Mouse (Mus musculus): ENCODE measurements around the gene Gpa33. TPM values are rescaled to one million over a fixed set of nuclear protein-coding genes. Genes with fewer than 3 reads are reported as not detected.

Gene Gpa33
- total RNA-seq (2021), result not detected

DNA sequence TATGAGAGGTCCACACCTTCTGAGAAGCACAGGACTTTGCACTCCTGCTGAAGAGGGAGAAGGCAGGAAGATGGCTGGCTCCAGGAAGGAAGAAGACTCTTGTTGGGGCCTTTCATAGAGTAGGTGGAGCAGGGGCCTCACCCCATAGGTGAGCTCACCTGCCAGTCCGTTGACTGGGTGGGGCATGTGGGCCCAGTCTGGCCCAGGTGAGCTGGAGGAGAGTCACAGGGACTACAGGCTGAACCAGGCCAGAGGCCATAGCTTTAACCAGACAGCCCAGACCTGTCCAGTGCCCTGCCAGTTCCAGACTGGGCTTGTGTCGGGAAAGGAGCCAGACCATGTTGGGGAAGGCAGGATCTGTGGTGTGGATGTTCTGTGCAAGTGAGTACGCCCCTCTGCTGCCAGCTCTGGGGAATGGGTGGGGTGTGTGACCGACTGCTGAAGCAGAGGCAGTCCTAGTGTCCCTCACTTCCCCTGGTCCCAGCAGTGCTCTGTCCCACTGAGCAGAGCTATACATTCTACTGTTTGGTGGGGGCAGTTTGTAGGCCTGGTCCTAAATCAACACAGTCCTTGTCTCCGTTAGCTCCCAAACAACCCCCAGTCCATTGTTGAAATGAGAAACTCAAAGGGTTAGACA lies at the start of gene Gpa33:
Gene Gpa33 (plus strand): TSS at position 15 of the 637 bp plus-strand sequence.
- DNase-seq, result no peak

DNA sequence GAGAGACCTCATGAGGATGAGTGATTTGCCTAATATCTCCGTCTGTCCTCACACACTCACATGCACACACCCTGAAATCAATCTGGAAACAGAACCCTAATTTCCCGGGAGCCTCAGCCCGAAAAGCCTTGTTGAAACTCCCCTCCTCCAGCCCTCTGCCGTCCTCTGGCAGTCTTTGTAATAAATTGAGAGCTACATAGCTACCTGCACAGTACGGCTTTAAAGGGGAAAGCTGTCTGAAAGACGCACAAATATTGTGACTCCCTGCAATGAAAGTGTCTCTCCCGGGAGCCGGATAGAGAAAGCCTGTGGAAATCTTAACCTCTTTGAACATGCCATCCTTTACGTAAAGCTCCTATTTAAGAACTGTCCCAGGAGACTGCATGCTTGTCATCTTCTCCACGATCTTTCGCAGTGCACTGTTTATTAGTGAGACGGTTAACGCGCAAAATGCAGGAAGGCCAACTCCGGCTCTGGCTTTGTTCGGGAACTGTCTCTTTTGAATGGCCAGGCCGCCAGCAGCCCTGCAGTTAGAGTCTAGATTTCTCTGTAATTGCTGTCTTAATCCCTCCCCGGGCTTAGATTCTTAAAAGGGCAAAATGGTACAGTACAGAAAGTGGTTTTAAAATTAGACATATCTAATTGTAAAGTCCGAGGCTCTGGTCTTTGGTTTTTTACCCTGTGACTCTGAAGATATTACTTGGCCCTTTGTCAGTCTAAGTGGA lies 41.4 kb upstream of the Gpa33 start:
- DNase-seq, result no peak

DNA sequence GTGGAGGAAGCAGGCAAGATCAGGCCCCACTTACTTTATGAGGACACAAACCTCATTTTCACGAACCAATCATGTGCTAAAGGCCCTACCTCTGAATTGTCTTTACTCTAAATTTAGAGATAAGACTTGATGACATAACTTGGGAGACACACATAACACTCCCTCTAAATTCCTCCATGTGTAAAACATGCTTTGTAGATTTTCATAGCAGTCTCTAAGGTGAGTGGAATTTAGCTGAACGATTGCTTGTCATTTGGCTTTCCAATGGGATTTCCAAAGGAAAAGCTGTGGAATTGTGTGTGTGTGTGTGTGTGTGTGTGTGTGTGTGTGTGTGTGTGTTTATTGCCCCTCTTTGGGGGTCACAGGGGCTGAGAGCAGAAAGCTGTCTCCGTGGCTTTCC lies 40.7 kb upstream of the Gpa33 start:
- no peak for DNase-seq

DNA sequence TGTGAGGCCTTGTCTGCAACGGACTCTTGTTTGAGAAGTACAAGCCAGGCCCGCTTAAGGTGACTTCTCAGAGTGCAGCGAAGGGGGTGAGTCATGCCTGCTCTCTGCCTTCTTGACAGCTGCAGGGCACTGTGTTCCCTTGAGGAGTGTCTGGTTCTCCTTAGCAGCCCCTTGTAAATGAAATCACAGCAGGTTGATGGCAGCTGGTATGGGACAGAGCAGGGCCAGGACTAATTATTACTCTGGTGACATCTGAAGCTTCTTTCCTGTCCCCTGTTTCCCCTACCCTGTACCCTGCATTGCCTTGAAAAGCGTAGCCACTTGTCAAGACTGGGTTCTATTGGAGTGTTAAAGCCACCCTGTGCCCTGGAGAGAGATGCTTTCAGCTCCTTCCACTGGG lies 40.3 kb upstream of the Gpa33 start:
- DNase-seq, result no peak

DNA sequence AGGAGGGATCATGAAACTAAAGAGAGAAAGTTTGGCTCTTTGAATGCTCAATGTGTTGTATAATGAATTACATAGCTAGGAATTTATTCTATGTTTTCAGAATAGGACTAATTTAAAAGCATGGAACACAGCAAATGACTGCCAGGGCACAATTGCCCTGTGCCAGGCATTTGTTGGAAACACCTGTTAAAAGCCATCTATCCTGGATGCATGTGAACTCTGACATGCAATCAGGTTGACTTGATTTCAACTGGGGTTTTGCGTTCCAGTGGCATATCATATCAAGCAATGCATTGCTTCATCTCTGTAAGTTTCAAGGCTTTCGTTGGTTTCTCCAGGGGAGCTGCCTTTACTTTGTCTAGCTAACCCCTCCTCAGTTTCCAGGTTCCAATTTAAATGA lies 39.7 kb upstream of the Gpa33 start:
- DNase-seq, result no peak

DNA sequence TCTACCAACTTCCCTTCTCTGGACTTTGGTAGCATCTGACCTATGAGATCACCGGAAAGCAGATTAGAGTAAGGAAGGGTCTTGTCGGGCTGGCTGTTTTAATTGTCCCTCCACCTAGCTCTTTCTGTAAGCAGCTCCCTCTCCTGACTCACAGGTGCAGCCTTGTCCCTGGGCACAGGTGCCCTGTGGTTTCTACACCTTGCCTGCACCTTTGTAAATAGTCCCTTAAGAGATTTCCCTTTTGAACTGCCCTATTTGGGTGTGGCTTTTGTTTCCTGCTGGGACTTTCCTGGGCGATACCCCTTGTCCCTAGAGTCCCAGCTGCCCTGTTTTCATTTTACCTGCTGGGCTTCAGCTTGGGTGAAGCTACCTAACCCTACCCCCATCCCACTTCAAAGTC lies 35.6 kb upstream of the Gpa33 start:
- DNase-seq, result no peak

DNA sequence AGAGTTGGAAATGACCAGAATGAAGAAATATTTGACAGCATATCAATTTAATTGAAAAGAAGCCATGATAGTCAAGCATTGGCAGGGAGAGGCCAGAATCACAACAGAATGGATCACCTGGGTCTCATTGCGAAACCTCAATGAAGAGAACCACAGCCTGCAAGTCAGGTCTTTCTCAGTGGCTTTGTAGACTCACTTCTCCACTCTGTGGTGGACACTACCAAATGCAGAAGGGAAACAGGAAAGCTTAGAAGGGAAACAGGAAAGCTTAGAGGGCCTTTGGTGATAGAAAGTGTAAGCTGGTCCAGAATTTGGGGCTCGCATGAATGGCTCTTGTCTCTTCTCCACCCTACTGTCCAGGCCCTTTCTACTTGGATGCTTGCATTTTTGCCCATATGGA lies 31.9 kb upstream of the Gpa33 start:
- no peak for DNase-seq

DNA sequence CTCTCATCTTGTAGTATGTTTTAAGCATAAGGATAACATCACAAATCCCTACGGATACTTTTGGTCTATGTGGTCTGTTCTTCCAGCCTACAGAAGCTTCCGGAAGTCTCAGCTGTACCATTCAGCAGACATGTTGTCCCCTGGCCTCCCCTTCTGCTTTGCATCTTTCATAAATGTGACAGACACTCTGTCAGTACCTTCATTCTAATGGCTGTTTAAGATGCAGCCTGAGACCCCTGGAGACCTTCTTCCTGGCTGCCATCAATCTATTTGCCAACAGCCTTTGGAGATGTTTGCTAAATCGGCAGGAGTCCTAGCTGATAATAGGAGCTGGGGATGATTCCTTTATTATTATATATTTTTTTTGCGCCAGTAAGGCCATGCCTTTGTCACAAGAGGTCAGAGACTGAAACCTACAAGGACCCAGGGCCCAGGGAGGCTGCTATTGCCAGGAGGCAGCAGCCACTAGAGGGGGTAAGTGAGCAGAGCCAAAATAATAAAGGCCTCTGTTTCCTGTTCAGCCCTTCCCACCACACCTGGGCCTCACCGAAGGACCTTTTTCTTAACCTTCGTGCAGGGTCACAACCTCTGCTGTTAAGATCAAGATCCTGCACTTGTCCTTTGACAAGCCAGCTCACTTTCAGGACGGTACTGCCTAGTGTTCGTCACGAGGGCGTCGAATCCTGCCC lies 27.0 kb upstream of the Gpa33 start:
- no peak for DNase-seq

DNA sequence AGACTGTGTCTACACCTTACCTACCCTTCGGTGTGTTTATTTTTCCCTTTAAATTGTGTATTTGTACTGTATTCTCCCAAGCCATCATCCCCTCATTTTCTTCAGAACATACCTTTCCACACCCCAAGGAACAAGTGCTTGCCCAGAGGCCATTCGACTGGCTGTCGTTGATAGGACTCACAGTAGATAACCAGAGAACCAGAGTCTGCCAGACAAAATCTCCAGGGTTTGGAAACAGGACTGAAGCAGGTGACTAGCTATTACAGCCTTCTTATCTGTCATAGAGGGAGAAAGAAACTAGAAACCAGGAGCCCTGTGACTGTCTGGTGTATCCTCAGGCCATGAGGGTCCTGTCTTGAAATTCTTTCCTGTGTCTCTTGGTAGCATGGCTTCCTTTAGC lies 25.2 kb upstream of the Gpa33 start:
- no peak for DNase-seq

DNA sequence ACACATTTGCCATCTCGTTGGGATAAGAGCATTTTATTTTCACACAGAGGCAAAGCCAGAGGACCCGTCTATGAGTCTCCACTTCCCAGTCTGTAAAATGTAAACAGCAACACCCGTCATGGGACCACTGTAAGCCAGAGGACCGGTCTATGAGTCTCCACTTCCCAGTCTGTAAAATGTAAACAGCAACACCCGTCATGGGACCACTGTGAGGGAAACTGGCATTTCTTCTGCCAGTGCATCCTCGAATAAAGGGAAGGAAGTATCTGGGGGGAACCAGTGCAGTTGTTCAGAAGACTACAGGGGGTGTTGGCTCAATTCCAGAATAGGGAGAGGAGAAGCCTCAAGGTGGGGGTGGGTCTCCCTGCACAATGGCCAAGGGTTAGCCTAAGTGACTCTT lies 24.6 kb upstream of the Gpa33 start:
- DNase-seq, result no peak

DNA sequence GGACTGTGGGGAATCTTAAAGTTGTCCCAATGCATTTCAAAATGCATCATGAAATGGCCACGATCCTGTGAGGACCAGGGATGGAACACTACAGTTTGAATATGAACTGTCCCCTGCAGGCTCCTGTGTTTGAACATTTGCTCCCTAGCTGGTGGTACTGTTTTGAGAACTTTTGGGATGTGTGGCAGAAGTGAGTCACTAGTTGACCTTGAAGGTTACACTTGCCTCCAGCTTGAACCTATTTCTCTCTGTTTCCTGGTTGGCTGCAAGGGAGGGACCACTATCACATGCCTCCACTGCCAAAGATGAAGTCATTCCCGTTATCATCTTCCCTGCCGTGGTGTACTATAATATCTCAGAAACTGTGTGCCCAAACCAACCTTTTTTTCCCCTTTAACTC lies 15.1 kb upstream of the Gpa33 start:
- no peak for DNase-seq

DNA sequence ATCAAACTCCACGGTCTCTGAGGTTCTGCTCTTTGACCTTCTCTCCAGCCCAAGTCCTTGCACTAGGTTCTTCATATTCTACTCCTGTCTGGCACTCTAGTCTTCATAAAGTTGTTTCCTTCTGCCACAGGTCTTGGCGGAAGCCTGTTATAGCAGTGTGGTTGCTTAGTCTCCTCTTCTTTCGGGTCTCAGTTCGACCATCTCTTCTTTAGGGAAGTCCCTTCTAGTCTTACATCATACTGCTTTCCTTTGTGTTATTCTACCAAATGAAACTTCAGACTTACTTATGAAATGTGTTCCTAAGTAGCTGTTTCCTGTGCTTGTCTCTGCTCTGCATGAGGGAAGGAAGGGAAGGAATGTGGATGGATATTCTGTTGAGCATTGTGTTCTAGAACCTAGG lies 14.3 kb upstream of the Gpa33 start:
- DNase-seq, result no peak

DNA sequence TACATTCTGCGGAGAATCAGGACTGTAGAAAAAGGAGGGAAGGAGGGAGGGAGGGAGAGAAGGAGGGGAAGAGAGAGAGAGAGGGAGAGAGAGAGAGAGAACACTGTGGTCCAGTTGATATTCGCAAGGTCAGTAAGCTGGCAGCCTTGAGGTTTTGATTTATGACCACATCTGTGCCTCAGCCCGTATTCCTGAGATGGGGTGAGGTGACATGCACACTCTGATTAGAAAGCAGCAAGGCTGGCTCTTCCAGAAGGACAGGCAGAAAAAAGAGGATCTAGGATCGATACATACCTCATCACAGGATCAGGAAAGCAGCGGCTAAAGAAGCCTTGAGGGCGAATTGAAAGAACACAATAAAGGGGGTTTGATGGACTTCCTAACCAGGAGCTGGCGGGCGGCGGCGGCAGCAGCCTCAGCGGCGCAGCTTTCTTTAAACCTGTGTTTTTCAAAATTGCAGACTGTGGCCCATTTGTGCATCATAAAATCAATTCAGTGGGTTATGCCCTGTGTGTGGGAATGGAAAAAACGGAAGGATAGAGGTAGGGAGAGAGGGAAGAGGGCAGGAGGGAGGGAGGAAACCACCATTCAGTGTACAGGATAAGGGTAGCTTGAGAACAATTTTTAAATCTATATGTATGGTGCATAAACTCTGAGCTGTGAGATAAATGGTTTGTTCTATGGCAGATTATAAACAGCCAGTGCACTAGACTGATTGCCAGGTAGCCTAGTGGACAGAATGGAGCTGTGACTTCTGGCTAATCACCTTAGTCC lies 12.0 kb upstream of the Gpa33 start:
- no peak for DNase-seq

DNA sequence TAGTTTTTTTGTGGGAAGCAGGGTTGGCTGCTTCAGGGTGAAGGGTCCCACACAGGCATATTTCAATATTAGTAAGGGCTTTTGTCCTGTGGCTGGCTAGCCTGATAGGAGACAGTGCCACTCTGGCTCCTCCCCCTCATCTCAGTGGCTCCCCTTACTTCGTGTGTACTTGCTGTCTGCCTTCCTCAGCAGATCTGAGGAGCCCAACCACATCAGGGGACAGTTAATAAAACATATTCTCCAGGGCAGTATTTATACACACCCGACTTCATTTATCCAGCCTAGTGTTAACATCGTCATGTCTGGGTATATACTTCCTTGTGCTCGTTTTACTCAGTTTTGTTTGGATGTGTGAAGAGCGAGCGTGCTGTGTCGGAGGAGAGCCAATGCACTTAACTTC lies 7.9 kb upstream of the Gpa33 start:
- no peak for DNase-seq

DNA sequence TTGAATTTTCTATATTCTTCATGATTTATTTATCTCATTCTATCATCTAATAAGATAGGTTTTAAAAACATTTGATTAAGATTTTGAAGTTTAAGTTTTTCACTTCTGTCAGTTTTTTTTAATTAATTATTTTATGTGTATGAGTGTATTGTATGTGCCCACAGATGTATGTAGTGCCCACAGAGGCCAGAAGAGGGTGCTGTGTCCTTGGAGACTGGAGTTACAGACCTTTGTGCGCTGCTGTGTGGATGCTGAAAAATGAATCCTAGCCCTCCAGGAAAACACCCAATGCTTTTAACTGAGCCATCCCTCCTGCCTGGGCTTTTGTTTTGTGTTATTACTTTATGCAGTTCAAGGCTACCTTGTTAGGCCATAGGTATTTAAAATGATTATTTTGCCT lies 7.0 kb upstream of the Gpa33 start:
- no peak for DNase-seq

DNA sequence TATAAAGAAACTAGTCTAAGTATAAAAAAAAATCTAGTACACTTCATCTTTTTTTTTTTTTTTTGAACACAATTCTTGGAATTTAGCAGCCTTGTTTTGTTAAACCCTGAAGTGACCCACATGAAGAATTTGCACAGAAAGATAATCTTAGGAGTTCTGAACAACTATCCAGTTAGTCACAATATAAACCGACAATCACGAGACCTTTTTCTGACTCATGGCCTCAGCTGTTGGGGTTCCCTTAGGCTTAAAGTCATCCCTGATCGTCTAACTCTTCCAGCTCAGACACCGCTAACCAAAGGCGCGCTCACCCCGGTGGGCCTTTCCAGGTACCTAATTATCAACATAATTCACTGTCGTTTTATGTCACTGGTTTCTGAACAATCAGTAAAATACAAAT lies 6.3 kb upstream of the Gpa33 start:
- no peak for DNase-seq

DNA sequence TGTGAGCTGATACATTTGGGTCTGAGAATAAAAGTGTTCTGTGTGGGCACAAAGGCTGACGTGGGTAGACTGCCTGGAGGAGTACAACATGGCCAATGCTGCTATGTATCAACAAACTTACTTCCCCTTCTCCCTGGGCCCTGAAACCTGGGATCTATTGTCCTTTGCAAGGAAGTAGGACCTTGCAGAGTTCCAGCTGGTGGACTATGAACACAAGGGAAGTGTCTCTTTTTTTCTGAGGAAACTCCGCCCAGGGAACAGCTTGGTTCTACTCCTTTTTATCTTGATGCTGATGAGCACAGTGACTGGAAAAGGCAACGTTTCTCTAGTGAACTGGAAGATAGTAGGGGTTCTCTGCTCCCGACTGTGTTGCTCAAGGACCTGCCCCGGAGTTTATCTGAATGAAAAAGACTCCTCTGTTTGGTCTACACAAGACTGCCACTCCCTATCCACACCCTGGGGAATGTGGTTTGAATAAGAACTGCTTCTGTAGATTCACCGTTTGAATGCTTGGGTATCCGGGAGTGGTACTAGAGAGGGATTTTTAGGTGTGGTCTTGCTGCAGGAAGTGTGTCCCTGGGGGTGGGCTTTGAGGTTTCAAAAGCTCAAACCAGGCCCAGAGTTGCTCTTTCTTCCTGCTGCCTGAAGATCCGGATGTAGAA lies 5.0 kb upstream of the Gpa33 start:
- DNase-seq, result no peak

DNA sequence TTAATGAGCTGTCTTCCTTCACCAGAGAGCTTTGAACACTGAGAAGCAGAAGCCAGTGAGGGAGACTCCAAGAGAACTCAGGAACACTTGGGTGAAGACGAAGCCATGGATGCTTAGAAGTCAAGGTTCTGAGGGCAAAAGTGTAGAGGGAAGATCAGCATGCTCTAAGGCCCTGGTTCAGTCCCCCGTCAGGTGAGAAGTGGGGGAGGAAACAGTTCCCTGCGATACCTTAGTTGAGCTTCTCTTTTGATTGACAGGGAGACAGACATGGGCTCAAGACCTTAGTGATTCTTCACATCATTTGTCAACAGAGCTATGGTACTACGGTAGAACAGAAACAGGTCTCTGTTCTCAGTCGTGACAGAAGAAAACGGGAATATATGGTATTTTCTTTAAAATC lies 3.7 kb upstream of the Gpa33 start:
- no peak for DNase-seq

DNA sequence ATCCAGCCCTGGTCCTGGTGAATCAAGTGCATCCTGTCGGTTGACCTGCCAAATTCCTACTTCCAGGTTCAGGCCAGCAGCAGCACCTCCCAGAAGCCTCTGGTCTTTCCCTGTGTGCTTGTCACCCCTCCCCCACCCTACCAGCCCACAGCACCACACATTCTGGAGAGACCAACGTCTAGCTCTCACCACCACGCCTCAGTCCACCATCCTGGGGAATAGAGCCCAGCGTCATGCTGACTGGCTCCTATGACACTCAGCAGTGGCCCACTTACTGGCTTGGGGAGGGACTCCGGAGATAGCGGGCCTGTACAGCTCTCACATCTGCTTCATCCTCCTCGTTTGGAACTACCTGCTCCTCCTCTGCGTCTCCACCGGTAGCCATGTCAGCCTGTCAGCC lies 3.2 kb upstream of the Gpa33 start:
- no peak for DNase-seq

DNA sequence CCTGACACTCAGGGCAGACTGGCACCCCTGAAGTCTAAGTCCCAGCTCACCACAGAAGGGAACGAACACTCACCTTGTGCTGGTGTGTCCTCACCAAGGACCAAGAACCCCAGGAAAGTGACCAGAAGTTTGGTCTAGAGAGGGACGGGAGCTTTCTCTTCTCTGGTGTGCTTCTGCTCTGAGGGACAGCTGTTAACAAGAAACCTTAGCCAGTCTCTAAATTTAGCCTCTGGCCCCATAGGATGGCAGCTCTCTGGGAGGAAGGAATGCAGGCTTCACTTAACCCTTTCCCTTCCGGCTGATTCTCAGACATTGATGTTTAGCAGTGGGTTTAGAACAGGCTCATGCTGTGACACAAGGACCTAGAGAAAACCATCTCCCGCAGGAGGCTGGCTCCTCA lies 2.3 kb upstream of the Gpa33 start, which contains the start of gene Dusp27:
Gene Dusp27 (minus strand): TSS at position 204 of the 400 bp plus-strand sequence.
- no peak for DNase-seq

DNA sequence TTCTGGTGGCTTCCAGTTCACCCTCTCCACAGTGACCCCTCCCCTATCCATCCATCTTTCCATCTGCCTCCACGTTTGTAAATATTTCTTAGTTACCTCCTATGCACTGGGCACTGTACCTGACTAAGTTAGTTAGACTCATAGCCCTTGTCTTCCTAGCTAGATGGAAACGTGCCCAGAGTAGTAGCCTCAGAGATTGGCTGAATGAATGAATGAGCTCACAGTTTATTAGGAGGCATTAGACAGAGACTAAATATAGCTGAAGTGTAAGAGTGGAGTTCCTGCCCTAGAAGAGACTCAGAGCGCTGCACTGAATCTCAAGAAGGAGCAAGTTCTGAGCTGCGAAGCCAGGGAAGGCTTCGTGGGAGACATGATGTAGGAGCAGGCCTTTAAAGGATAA lies 1.5 kb upstream of the Gpa33 start:
- no peak for DNase-seq

DNA sequence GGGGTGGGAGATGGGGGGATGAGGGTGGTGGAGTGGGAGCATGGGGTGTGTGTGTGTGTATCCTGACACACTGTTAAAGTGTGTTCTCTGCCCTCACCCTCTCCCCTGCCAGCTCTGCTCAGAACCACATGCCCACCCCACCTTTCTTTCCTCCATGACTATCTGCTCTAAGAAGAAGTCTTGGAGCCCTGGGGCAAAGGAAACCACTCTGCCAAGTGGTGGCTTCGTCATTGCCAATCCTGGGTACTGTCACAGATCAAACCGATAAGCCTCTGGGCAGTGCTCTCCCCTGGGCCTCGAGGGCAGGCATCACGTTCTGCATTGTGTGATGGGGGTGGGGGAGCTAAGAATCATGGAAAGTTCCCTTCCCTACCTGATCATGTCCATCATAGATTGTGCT lies 2.3 kb downstream of the Gpa33 start:
- DNase-seq, result no peak

Data from layer of hippocampus, postnatal 36 days (tissue).